Mouse (Mus musculus): ENCODE data around the gene Cenph.
"Not testable (repeated sequence)": the region's sequence is repeated elsewhere in the genome, so short reads cannot be mapped to it uniquely, and the experiment has no call there.

The Cenph gene

DNA sequence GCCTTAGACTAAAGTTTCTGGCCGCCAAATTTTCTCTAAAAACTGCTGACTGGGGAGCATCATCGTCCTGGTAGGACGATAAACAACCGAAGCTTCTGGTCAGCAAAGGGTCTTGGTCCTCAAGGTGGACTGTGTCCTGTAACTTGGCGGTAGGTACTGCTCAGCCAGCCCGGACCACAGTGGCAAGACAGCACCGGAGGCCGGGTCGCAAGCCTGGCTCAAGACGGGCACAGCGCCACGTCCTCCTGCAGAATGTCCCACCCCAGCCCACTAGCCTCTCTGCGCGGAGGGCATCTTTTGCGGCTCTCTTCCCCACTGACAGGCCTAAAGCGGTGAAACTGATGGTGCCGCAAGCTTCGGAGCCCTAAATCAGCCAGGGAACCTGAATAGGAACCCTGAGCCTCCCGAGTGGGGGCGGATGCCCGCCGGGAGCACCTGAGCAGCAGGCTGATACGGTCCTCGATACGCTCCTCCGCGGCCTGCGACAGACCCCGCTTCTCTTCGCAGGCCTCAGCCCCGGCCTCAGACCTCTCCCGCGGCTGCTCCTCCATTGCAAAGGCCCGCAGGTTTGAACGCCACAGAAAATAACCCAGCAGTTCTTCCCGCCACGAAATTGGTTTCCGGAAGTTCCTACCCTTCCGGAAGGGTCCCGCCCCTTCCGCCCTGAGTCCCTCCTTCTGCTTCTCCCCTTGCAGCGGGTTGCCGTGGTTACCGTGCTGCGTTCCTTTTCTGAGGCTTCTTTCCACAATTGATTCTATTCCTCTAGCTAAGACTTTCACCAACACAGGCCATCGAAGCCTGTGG lies at the start of gene Cenph:
Gene Cenph, minus strand, starts transcription at position 648 of the 804 bp plus-strand sequence.
- peak; percentile 83 for DNase-seq

DNA sequence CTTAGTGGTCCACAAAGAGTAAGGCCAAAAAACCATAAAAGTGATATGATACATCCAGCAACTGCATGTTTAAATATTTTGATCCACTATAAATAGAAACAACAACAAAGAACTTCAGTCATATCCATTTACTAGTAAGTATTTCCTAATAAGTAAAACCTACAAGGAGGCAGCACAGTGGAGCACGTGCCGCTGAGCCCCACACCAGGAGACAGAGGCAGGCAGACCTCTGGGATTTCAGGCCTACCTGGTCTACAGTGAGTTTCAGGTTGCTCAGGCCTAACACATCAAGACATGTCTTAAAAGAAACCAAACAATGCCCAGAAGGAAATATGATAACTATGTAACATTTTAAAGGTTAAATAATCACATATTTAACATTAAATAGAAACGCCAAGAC lies 49.2 kb upstream of the Cenph start:
- DNase-seq = no peak

DNA sequence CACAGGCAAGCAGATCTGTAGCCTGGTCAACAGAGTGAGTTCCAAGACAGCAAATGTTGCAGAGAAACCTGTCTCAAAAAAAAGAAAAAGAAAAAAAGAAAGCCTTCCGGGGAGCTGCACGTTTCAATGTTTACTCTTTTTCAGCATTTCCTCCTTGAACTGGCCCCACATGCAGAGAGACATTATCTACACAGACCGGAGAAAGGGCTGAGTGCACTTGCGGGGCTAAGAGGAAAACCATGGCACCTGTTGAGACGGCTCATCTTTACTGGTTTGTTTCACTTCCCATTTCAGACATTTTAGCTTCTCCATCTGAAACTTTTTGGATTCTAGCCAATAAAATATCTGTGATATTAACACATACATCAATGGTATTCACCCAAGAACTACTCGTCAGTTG lies 48.6 kb upstream of the Cenph start:
- DNase-seq = no peak

DNA sequence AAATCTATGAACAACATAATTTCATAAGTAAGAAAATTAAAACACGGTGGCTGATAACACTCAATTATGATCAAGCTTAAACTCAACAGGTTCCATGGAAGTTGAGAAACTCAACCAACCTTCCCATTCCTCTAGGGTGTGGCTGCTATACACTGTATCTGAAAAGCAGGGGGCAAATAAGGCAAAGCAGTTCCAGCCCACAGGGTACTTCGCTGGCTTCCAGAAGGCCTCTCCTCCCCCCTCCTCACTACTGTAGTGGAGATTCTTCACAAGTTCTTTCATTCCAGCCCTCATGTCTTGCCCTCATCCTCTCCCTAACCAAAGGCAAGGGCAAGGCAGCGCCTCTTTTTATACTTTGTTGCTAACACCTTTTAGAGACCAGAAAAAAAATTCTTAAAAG lies 48.2 kb upstream of the Cenph start:
- DNase-seq = no peak

DNA sequence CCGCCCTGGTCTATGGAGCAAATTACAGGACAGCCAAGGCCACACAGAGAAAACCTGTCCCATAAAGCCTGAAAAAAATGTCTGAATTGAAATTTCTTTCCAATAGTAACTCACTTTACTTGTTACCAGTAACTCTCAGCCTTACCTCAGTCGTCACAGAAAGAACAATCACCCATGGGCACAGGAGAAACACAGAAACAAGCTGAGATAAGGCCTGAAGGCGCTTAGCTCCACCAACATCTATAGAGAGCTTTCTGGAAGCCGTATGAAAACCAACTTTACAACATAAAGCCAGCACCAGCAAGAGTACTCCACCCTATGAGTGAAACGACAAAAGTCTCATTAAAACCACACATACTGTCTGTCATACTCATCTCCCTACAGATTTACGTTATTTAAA lies 38.8 kb upstream of the Cenph start:
- DNase-seq = no peak

DNA sequence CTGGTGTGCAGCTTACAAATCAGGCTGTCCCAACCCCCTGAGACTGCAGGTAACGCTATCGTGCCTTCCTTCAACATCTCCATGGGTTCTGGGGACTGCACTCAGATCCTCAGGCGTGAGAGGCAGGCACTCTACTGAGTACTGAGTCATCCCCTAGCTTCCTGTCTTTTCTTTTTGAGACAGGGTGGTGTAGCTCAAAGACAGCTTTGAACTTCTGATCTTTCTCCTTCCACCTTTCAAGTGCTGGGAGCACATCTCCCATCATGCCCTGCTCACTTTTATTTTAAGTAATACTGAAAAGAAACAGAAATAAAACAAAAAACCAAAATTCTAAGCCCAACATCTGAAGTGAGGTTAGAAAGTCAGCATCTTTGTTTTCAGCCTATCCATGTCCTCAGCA lies 30.1 kb upstream of the Cenph start:
- no peak for DNase-seq

DNA sequence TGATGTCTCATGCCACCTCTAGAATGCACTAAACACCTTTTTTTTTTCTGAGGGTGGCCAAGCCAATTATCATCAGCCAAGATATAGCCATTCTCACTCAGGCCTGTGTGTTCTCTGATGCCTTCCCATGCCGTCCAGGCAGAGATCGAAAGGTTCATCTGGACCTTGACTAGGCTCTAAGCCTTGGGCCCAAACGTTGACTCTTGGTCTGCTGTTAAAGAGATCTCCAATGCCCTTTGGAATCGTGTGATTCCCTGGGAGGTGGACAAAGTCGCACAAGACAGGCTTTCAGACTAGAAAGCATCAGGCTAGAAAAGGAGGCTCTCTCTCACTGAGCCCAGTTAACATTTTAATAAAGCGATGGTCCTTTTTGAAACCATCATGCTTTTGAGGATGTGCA lies 21.5 kb upstream of the Cenph start:
- DNase-seq = no peak

DNA sequence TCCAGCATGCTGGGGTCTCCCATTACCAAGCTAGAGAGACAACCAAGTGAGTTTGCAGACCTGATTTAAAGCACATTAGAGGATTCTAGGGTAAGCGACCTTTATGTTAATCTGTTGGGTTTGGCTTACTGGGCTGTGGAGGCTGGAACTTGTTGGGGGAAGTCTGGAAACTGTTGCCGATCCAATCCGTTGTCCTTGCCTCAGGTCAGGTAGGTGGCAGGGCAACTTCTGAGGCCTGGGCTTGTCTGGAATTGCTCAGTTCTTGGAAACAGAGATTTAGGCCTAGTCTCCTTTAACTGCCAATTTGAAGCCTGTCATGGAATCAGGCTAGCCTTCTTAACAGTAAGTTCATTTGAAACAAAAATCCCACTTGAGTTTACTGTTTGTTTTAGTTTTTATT lies 13.4 kb upstream of the Cenph start:
- DNase-seq = no peak

DNA sequence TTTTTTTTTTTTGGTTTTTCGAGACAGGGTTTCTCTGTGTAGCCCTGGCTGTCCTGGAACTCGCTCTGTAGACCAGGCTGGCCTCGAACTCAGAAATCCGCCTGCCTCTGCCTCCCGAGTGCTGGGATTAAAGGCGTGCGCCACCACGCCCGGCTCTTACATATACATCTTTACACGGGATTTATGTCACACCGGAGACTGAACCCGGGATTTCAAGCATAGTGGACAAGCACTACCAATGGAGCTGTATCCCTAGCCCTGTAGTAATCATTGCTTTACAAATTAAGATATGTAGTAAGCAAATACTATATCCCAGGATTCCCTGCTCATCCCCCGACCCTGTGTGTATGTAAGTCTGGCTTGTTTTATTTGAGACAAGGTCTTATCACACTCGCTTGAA lies 12.4 kb upstream of the Cenph start:
- DNase-seq = not testable (repeated sequence)

DNA sequence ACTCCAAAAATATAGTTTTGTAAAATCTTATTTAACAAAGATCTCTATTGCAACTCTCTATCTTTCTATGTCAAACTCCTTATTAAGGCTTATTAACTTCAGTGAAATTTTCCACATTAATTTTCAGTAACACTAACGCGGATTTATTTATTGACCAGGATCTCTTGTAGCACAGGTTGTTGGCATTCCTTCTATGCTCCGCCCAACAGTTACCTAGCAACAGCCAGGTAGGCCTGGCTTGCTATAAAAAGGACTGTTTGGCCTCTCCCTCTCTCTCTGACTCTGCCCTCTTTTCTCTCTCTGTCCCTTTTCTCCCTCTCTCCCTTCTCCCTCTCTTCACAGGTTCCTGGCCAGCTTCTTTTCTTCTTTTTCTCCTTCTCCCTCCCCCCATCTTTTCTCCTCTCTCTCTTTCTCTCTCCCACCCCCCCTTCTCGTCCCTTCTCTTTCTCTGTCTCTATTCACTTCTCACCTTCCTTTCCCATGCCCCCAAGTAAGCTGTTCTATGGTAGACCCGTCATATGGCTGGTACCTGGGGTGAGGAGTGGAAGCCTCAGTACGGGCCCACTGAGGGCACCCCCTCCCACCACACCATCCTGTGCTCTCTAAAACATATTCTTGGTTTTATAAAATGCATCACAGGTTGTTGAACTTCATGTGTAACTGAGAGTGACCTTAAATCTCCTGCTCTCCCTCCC lies 11.8 kb upstream of the Cenph start:
- DNase-seq = peak; percentile 11

DNA sequence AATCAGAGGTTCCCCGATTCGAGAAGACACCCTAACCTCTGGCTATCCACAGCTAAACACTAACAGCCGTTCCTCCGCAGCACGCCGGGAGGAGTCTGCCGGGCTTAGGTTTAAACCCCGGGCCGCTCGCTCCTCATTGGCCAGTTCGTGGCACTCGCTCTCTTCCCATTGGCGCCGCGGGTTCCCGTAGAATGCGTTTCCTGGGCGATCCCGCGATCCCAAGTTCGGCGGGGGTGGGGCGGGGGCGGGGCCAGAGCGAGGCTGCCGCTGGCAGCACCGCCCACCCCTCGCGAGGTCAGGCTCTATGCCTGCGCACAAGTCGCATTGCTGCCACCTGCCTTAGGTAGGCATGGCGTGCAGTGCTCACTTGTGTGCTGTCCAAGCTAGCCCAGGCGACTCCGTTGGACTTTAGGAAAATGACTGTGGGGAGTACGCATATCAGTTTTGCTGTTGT lies 10.7 kb upstream of the Cenph start, which contains the start of gene Ccnb1:
Gene Ccnb1, minus strand, starts transcription at position 157 of the 454 bp plus-strand sequence.
- peak; percentile 93 for DNase-seq

DNA sequence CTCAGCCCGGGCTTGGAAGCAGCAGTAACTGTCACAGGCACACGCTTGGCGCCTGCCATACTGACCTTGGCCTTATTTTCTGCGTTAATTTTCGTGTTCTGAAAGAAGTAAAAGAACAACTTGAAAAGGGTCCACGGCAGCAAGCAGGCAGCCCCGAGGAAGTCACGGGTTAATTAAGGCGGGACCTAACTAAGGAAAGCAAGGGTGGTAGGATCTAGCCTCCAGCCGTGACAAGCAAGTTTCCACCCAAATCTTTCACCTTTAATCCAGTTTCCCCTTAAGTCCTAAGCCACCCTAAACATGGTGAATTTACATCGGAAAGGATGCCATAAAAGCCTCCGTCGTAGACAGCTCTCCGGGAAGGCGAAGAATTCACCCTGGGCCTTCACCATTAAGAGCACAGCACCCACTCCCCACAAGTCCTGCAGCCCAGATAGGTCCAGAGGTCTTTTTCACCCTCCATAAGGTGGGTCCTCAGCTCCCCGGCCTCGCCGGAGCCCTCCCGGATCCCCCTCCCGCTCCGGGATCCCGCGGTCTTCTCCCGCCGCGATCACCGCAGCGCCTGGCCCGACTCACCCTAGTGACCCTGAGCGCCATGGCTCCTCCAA lies 10.2 kb upstream of the Cenph start:
- no peak for DNase-seq

DNA sequence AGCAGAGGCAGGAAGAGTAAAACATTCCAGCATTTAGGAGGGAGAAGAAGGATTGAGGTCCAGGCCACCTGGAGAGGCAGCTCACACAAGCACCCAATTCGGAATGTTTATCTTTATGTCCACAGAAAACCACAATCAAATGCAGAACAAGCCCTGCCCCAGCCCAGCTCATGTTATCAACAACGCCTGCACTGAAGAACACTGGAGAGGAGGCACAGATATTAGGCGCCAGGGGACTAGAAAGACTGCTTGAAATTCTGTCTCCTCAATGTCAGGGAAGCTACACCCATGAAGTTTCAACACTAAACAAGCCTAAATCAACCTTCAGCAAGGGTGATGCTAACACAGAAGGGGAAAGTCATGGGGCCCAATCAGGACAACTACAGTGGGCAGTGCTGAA lies 1.8 kb upstream of the Cenph start:
- no peak for DNase-seq

DNA sequence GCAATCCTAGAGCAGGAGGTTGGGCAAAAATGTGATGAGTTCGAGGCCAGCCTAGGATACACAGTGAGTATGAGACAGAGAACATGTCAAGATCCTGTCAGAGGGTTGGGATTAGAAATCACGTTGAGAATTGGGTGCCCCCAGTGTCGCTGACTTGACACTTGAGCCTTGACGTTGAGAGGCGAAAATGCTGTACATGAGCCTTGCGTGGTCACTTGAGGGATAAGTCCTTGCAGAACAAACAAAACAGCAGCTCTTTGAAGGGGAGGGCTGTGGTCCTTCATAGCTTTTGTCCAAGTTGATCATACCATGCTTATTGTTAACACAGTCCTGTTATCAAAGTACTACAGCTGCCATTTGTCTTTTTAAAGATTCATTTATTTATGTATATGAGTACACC lies 1.0 kb upstream of the Cenph start:
- DNase-seq = no peak

DNA sequence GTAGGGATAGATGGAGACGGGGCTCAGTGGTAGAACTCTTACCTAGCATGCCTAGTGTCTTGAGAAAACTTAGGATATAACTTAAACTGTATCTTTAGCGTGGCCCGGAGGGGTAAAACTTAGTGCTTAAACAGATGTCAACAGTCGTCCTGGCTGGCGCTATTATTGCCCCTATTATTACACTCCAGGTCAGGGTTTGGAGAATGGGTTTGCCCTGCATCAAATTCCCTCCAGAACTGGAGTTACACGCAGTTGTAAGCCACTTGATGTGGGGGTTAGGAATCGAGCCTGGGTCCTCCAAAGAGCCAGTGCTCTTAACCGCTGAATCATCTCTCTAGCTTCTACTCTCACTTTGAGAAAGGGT lies 339 bp upstream of the Cenph start:
- DNase-seq = no peak

DNA sequence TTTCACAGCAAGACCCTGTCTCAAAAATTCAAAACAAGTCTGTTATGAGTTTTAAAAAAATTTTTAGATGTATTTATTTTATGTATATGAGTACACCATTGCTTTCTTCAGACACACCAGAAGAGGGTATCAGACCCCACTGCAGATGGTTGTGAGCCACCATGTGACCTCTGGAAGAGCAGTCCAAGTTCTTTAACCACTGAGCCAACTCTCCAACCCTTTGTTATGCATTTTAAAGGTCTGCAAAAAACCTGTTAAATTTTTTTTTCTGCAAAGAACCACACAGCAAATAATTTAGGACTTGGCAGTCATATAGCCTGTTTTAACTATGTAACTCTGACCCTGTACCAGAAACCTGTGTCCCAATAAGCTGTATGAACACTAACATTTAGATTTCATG lies 995 bp downstream of the Cenph start:
- DNase-seq = no peak

DNA sequence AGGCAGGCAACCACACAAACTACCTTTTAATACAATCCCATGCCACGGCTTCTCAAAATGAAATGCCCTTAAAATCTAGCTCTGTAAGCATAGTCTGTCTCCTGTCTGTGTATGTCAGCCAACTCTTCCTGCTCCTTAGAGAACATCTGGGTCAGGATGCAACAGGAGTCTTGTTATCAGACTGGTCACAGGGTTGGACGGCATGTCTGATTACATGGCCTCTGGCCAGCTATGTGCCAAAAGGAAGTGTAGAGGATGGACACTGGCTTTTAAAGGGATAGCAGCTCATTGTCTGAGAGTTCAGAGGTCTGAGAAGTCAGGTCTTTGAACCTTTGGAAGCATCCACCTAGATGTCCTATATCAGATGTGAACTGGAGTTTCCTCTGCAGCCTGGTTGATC lies 20.4 kb downstream of the Cenph start:
- peak; percentile 45 for DNase-seq

DNA sequence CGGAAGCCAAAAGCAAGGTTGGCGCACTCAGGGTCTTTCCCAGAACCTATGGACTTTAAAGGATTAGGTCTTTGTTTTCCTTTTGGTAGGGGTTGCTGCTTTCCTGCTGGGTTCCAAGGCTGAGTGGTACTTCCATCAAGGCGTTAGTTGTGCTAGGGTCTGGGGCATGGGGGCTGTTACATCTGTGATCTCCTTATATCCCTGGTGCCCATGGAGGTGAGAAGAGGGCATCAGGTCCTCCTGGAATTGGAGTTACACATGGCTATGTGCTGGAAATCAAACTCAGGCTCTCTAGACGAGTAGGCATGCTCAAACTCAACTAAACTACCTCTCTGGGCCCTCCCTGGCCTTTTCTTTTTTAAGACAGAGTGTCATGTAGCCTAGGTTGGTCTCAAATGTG lies 21.5 kb downstream of the Cenph start:
- DNase-seq = no peak

DNA sequence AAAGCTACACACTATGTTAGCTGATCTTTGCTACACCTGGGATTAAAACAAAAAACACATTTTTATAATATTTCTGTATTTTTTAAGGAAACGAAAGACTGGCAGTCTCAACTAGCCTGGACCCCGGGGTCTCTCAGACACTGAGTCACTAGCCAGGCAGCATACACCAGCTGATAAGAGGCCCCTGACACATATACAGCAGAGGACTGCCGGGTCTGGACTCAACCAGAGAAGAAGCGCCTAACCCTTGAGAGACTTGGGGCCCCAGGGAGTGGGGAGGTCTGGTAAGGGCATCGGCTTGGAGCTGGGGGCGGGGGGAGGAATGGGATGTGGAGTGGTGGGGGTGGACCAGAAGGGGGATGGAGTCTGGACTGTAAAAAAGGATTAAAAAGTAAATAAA lies 22.7 kb downstream of the Cenph start:
- no peak for DNase-seq

DNA sequence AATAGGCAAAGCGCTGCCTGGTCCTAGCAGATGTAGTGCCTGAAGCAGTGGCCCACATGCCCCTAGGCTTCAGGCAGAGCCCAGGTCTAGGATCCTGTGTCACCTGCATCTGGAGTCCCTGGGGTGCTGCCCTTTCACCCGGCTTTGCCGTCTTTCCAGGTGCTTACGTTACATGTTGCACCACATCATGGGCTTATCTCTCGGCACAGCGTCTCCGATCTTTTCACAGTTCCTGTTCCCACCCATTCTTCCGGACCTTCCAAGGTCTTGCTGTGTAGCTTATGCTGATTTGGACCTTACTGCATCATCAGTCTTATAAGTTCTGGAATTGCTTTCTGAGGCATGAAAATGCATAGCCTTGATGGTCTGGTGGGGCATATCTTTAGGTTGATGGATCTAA lies 23.2 kb downstream of the Cenph start:
- no peak for DNase-seq

DNA sequence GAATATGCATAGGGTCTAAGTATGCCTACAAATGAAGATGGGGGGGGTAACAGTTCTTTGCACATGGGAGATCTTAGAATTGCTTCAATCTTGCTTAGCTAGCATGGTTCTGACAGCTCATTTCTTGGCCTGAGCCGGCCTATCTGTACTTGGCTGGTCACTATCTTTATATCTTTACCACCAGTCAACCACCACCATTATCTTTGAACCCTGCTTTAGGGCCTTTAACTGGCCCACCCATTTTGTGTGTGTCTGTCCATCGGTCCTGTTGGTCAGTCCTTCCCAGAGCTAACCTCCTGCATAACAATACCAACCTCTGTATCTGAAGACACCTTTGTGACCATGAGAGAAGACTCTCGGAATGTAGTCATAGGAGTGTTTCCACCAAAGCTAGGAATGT lies 24.3 kb downstream of the Cenph start:
- no peak for DNase-seq

DNA sequence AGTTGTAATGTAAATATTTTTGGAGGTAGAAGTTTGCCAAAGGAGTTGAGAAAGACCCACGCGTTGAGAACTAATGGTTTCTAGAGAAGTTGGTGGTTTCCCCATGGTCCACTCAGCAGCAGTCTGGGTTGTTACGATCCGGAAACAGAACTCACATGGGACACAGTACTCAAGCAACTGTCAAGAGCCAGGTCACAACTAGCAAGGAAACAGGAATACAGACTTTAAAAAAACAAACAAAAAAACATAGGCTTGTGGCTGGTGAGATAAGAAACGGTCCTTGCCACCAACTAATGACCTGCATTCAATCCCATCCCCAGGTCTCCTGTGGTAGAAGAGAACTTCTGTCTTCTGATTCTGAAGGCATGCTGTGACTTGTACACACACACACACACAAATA lies 24.9 kb downstream of the Cenph start:
- no peak for DNase-seq

DNA sequence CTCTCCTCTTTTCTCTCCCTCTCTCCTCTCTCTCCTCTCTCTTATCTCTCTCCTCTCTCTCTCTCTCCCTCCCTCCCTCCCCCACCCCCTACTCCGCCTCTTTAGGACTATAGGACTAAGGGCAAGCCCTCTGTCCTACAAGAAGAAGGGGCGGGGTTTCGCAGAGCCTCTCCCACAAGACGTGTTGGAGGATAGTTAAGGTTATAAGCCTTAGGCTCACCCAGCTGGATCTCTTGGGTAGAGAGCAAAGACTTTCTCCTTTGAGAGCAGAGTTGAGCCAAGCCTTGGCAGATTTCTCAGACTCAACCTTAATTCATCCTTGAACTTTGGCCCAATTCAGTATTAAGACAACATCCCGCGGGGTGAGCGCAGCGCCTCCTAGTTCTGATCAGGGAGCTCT lies 27.1 kb downstream of the Cenph start:
- DNase-seq = no peak

DNA sequence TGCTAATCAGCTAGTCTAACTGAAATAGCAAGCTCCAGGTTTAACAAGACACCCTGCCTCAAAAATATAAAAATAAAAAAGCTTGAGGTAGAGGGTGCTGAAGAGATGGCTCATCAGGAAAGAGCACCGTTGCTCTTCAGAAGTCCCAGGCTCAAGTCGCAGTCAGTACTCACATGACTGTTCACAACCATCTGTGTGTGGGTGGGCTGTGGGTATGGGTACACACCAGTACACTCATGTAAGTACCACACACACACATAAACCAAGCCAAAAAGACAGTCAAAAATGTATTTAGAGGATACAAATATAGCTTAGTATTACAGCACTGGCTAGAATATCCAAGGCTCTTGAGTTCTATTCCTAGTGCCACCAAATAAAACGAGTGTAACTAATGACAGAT lies 29.6 kb downstream of the Cenph start:
- DNase-seq = no peak

Measured in lung, postnatal 14 days (tissue).